Mouse (Mus musculus) G1E (cell line): ENCODE results near the gene Copb2.

Source experiments
- CTCF ChIP-seq: IDR thresholded peaks from 2 replicates; pipeline ENCODE4 v1.5.1; 2012; ENCODE audit warnings: low read depth, low read length, inconsistent platforms, mixed read lengths
- TAL1 ChIP-seq: conservative IDR thresholded peaks from 2 replicates; pipeline ENCODE4 v1.6.1; 2012; ENCODE audit warnings: low read depth, low read length, inconsistent platforms, mixed read lengths

DNA sequence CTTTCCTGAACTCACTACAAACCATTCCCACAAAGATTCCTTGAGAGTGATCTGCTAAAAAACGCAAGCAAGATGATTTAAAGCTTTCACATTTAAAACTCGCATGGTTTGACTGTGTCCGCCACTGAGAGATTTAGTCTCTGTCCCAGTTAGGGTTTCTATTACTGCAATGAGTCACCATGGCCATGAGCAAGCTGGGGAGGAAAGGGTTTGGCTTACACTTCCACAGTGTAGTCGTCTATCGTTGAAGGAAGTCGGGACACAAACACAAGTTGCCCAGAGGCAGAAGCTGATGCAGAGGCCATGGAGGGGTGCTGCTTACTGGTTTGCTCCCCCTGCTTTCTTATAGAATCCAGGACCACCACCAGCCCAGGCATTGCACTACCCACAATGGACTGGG, 36.6 kb downstream of the Copb2 start:
- TF ChIP-seq CTCF, result no peak
- no peak for TF ChIP-seq TAL1
